Mouse (Mus musculus) splenic B cell, adult 2 months (primary cell): ENCODE data around the gene Srek1ip1.

Experiments used
- DNase-seq: peaks from one replicate; pipeline ENCODE4 v3.0.0-alpha.2; 2011; ENCODE audit warnings: low read depth, low spot score
- H3K27me3 ChIP-seq: 2 replicates; pipeline ENCODE4 v1.6.1; 2012; ENCODE audit warnings: mild to moderate bottlenecking, low read length, moderate library complexity, mixed read lengths; ENCODE audit not compliant: control insufficient read depth, poor library complexity, insufficient read depth, severe bottlenecking
- H3K36me3 ChIP-seq: 2 replicates; pipeline ENCODE4 v1.6.1; 2012; ENCODE audit warnings: mild to moderate bottlenecking, low read length, moderate library complexity, mixed read lengths; ENCODE audit not compliant: control insufficient read depth, poor library complexity, insufficient read depth, severe bottlenecking

Srek1ip1 gene

DNA sequence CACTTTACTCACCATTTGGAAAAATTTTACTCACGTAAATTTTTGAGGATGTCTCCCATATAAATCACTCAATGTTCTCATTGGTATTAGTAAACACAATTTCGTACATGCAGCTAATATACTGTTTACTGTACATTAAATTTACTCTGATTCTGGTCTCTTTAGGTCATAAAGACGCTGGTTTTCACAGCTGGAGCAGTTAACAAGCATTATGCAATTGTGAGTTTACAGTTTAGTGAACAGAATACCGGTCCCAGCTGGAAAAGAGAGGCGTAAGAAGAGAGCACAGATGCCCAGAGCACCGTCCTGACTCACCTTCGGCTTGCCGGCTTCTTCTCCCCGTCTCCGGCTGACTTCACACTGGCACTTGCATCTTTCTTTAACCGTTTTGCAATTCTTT is at the start of gene Srek1ip1:
TSS of gene Srek1ip1 (plus strand) at position 301 of the 400 bp plus-strand sequence.
- peaks cover 7% of the 10 kb centered on the region; the same call in 1 of the 2 replicates for H3K36me3 ChIP-seq
- no peak for DNase-seq
- no peaks in the 10 kb centered on the region for H3K27me3 ChIP-seq

DNA sequence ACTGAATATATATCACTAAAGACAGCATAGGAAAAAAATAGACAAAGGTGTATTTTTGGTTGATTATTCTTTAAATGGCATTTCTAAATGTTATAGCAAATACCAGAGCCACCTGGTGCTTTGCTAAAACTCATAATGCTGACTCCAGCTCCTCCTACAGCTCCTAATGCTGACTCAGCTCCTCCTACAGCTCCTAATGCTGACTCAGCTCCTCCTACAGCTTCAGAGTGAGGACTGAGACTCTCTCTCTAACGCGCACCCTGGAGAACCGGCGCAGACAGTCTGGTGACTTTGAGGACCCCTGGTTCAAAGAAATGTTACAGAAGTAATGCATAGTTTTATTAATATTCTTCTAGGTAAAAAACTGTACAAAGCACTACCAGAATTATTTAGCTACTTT is 49.4 kb upstream of the Srek1ip1 start:
- DNase-seq = no peak
- Histone ChIP-seq H3K27me3 (no peaks in the 10 kb centered on the region; the same call in 1 of the 2 replicates), H3K36me3 (no peaks in the 10 kb centered on the region)

GRCm38 (mm10) chr13:104747032-104747431 is 45.3 kb upstream of the Srek1ip1 start:
- H3K27me3 ChIP-seq = no peaks in the 10 kb centered on the region
- H3K36me3 ChIP-seq = no peaks in the 10 kb centered on the region
- no peak for DNase-seq

- Histone ChIP-seq H3K27me3 (no peaks in the 10 kb centered on the region), H3K36me3 (no peaks in the 10 kb centered on the region)
- DNase-seq = no peak
These were observed 32.9 kb upstream of the Srek1ip1 start for GRCm38 (mm10) chr13:104759381-104759780.

GRCm38 (mm10) chr13:104762401-104762800 is 29.9 kb upstream of the Srek1ip1 start:
- Histone ChIP-seq H3K36me3 (no peaks in the 10 kb centered on the region), H3K27me3 (no peaks in the 10 kb centered on the region)
- no peak for DNase-seq

GRCm38 (mm10) chr13:104763193-104763592 is 29.1 kb upstream of the Srek1ip1 start:
- no peaks in the 10 kb centered on the region for H3K27me3 ChIP-seq
- DNase-seq = peak; percentile 28
- no peaks in the 10 kb centered on the region for H3K36me3 ChIP-seq

DNA sequence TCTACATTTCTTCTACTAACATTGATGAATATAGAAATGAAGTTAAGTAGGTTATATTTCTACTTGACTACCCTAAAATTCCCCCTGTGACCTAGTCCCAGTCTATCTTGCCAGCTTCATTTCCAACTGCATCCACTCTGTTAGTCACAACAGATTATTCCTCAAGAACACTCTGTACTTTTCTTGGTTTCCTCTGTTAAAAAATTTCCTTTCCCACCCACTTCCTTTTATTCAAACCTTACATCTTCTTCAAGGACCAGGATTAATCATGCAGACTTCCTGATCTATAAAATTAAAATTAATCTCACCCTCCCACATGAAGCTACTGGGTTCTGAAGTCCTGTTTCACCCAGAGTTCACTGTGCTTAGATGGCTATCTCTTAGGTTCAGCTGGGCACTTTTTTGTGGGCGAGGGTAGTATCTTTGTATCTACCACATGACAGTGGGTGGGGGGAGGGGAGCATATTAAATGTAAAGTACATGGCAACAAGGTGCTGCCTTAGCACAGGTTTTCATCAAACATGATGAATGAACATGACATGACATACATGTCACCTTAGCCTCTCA is 13.1 kb upstream of the Srek1ip1 start:
- DNase-seq = no peak

DNA sequence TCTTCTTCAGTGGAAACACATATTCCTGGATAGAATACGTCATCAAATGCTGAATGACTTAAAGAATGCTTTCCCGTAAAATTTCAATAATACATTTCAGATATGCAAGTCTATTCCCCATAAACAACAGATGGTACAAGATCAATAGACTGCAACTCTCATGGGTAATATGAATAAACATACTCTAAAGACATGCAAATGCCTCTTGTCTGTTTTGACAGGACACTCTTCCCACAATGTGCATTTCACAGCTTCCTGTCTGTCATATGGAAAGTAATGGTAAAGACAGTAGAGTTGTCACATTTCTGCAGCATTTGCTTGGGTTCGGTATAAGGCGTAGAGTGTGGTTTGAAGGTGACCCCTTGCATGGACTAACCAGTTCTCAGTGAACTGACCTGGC is 5.0 kb upstream of the Srek1ip1 start:
- DNase-seq = no peak
- peaks cover 3% of the 10 kb centered on the region; the same call in 1 of the 2 replicates for H3K36me3 ChIP-seq
- H3K27me3 ChIP-seq = no peaks in the 10 kb centered on the region

More for the DNA sequence above, 13.1 kb upstream of the Srek1ip1 start:
- Histone ChIP-seq H3K36me3 (no peaks in the 10 kb centered on the region), H3K27me3 (no peaks in the 10 kb centered on the region)

DNA sequence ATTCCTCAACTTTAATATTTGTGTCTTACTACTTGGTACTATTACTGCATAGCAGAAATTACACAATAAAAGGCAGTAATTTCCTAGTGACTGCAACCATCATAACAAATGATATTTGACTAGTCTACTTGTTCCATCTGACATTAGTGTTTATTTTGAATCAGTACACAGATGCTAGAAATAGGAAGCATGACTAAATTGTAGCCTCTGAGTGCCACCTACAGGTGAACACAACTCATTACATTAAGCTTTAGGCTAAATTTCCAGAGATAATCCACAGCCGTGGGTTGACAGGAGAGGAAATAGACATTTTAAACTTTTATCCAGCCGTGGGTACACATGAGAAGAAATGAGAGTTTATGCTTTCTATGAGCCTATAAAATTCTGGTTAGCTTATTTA is 2.6 kb upstream of the Srek1ip1 start:
- H3K27me3 ChIP-seq = no peaks in the 10 kb centered on the region
- peaks cover 5% of the 10 kb centered on the region; the same call in 1 of the 2 replicates for H3K36me3 ChIP-seq
- peak; percentile 75 for DNase-seq

- no peak for DNase-seq
- Histone ChIP-seq H3K36me3 (peaks cover 7% of the 10 kb centered on the region; the same call in 1 of the 2 replicates), H3K27me3 (no peaks in the 10 kb centered on the region)
These were observed 2.1 kb downstream of the Srek1ip1 start for GRCm38 (mm10) chr13:104794421-104794820.

- DNase-seq = no peak
- Histone ChIP-seq H3K36me3 (peaks cover 7% of the 10 kb centered on the region; the same call in 1 of the 2 replicates), H3K27me3 (no peaks in the 10 kb centered on the region)
These were observed 6.8 kb downstream of the Srek1ip1 start for GRCm38 (mm10) chr13:104799067-104799466.

- DNase-seq = no peak
- H3K36me3 ChIP-seq = peaks cover 7% of the 10 kb centered on the region; the same call in 1 of the 2 replicates
- H3K27me3 ChIP-seq = no peaks in the 10 kb centered on the region
These were observed 7.4 kb downstream of the Srek1ip1 start for GRCm38 (mm10) chr13:104799566-104800182.

GRCm38 (mm10) chr13:104805681-104806080 is 13.4 kb downstream of the Srek1ip1 start:
- H3K27me3 ChIP-seq = no peaks in the 10 kb centered on the region
- peak; percentile 67 for DNase-seq

DNA sequence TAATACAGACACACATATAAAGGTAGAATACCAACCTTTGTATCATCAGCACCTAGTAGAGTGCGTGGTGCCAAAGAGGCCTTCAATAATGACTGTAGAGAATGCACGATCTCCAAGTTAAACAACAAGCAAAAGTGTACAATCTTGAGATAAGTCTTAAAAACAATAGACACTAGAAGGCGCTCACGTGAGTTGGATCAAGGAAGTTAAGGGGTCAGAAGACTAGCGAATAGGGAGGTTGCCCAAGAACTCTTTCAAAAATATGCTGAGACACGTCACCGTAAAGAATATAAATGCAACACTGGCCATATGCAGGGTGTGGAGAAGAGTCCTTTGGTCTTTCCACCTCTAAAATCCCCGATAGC is 24.0 kb downstream of the Srek1ip1 start:
- no peak for DNase-seq
- H3K36me3 ChIP-seq = no peaks in the 10 kb centered on the region

More at GRCm38 (mm10) chr13:104805681-104806080, 13.4 kb downstream of the Srek1ip1 start:
- peaks cover 3% of the 10 kb centered on the region; the same call in 1 of the 2 replicates for H3K36me3 ChIP-seq

GRCm38 (mm10) chr13:104816635-104817571 is 24.6 kb downstream of the Srek1ip1 start, which contains the start of gene Cwc27:
Cwc27 (minus strand) TSS chr13:104817142.
- no peaks in the 10 kb centered on the region for H3K36me3 ChIP-seq
- DNase-seq = peak; percentile 91
- H3K27me3 ChIP-seq = no peaks in the 10 kb centered on the region

More for the DNA sequence above, 24.0 kb downstream of the Srek1ip1 start:
- no peaks in the 10 kb centered on the region for H3K27me3 ChIP-seq
